Mouse (Mus musculus): ENCODE results near the gene Alg14. TPM values are rescaled to one million over a fixed set of nuclear protein-coding genes. Genes with fewer than 3 reads are reported as not detected.

The Alg14 gene
- total and polyA plus RNA-seq, 3 experiments, result 6.0 to 10.2 (median 6.3) TPM

DNA sequence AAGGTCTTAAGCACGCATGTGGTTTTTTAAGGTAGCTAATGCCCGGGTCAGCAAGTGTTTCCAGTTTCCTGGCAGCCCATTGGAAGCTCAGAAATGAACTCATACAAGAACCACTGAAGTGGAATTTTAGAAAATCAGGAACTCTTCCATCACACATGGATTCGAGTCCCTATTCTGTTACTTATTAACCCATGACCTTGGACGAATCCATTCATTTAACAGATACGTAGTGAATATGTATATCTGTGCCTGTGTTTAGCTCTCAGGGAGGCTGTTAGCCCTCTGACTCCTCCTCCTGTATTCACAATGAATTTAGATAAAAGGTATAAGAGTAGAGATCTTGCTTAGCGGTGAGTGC lies 54.0 kb downstream of the Alg14 start:
- Histone ChIP-seq H3K36me3 (replicated peaks in 1 of 2; ENCODE audit: control insufficient read depth in 1 of 2, insufficient read depth in 1 of 2, low read length in 1 of 2) (peaks cover 2 to 35% of the 10 kb centered on the region in 2 experiments), H3K9me3 (replicated peaks; ENCODE audit: low read length) (no peaks in the 10 kb centered on the region), H3K79me2 (replicated peaks; ENCODE audit: control insufficient read depth, extremely low read depth, insufficient read depth, poor library complexity, severe bottlenecking) (no peaks in the 10 kb centered on the region), H3K4me1 (ENCODE audit: control insufficient read depth in 1 of 2, insufficient read depth in 2 of 2) (peaks cover 4 to 14% of the 10 kb centered on the region in 2 experiments), H3K9ac (ENCODE audit: insufficient read depth, low read depth) (no peak overlapping the region), H3K4me2 (ENCODE audit: insufficient read depth, low read depth, poor library complexity, severe bottlenecking) (no peak overlapping the region), H3K4me3 (replicated peaks in 1 of 3; ENCODE audit: low read depth in 2 of 3, low read length in 2 of 3, poor library complexity in 1 of 3) (no peak overlapping the region), H3K27me3 (replicated peaks) (no peaks in the 10 kb centered on the region), H3K27ac (ENCODE audit: insufficient read depth, low read depth) (no peak overlapping the region)
- no peak for DNase-seq (ENCODE audit: extremely low read depth)
- dilution Hi-C loops (cut with MboI; ENCODE audit: extremely low pct_ligation_motif_present, extremely low pct_unique_long_range_greater_than_20kb, low sequenced_read_pairs) (no loop called here), in situ Hi-C loops (cut with MboI; ENCODE audit: low pct_ligation_motif_present, low pct_unique_long_range_greater_than_20kb, low sequenced_read_pairs) (no loop called here)
- TF ChIP-seq PAX5 (IDR thresholded peaks at IDR 0.05; ENCODE audit: low read length), result no peak
- no peak for TF ChIP-seq E2F4 (IDR thresholded peaks at IDR 0.05; ENCODE audit: insufficient replicate concordance, low read depth, low read length)
- TF ChIP-seq POLR2AphosphoS2 (IDR thresholded peaks at IDR 0.05; ENCODE audit: low read depth, low read length), result no peak
- no peak for TF ChIP-seq RCOR1 (conservative IDR thresholded peaks at IDR 0.05; ENCODE audit: low read depth, low read length)
- TF ChIP-seq MAFK (IDR thresholded peaks at IDR 0.05; ENCODE audit: insufficient replicate concordance, low read length), result no peak
- no peak for TF ChIP-seq IRF4 (IDR thresholded peaks at IDR 0.05; ENCODE audit: low read depth, low read length)

DNA sequence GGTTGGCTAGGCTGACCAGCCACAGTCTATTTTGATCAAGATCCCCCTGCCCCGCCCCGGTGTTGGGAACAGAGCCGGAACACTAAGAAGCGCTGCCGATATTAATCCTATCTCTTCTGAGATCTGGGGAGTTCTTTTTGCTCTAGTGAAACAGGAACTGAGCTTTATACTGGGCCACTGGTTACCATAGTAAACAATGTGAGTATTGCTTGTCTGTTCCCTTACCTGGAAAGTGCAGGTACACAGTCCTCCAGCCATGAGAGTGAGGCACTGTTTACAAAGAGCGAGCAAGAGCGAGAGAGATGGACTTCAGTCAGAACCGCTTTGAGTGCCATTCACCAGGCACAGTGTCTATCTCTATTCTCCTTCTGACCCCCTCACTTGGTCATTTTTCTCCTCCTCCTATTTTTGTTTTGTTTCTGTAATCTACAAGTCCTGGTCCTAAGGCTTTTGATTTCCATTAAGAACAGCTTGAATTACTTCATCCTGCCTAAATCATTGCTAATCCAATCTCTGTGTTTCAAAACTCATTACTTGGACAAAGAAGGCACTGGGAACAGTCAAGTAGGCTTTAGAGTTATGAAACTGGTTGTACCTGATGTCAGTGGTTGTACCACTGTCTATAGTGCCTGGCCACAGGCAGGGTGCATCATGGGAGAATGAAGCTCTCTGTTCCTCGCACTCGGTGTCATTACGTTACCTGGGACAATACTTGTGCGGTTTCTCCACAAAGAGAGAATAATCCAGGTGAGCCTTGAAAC lies 55.1 kb downstream of the Alg14 start:
- Histone ChIP-seq H3K9me3 (replicated peaks; ENCODE audit: low read length) (no peaks in the 10 kb centered on the region), H3K9ac (ENCODE audit: insufficient read depth, low read depth) (no peak overlapping the region), H3K4me2 (ENCODE audit: insufficient read depth, low read depth, poor library complexity, severe bottlenecking) (no peak overlapping the region), H3K36me3 (replicated peaks in 1 of 2; ENCODE audit: control insufficient read depth in 1 of 2, insufficient read depth in 1 of 2, low read length in 1 of 2) (peaks cover 2 to 37% of the 10 kb centered on the region in 2 experiments), H3K79me2 (replicated peaks; ENCODE audit: control insufficient read depth, extremely low read depth, insufficient read depth, poor library complexity, severe bottlenecking) (no peaks in the 10 kb centered on the region), H3K27ac (ENCODE audit: insufficient read depth, low read depth) (no peak overlapping the region), H3K4me3 (replicated peaks in 1 of 3; ENCODE audit: low read depth in 2 of 3, low read length in 2 of 3, poor library complexity in 1 of 3) (no peak overlapping the region), H3K4me1 (ENCODE audit: control insufficient read depth in 1 of 2, insufficient read depth in 2 of 2) (peaks cover 4 to 14% of the 10 kb centered on the region in 2 experiments), H3K27me3 (replicated peaks) (no peaks in the 10 kb centered on the region)
- in situ Hi-C loops (cut with MboI; ENCODE audit: low pct_ligation_motif_present, low pct_unique_long_range_greater_than_20kb, low sequenced_read_pairs) (no loop called here), dilution Hi-C loops (cut with MboI; ENCODE audit: extremely low pct_ligation_motif_present, extremely low pct_unique_long_range_greater_than_20kb, low sequenced_read_pairs) (no loop called here)
- TF ChIP-seq GABPA (IDR thresholded peaks at IDR 0.05; ENCODE audit: insufficient replicate concordance, low read depth, low read length) (no peak), ZNF384 (IDR thresholded peaks at IDR 0.05; ENCODE audit: low read depth, low read length) (no peak), ELF1 (IDR thresholded peaks at IDR 0.05; ENCODE audit: low read depth, low read length) (no peak), ZMIZ1 (IDR thresholded peaks at IDR 0.05; ENCODE audit: low read depth, low read length) (no peak), KAT2A (IDR thresholded peaks at IDR 0.05; ENCODE audit: insufficient replicate concordance, low read length) (no peak), HCFC1 (IDR thresholded peaks at IDR 0.05; ENCODE audit: low read depth, low read length) (no peak), USF1 (IDR thresholded peaks at IDR 0.05; ENCODE audit: low read depth, low read length) (no peak), PAX5 (IDR thresholded peaks at IDR 0.05; ENCODE audit: low read length) (no peak), RAD21 (IDR thresholded peaks at IDR 0.05; ENCODE audit: low read depth, low read length) (no peak), MAX (IDR thresholded peaks at IDR 0.05; ENCODE audit: low read length) (no peak)
- no peak for DNase-seq (ENCODE audit: extremely low read depth)
